In genomic region chr19:23056851-23057707, GRCm38 (mm10) we compare ENCODE assay signal across 9 mouse cellular contexts.
DNase-seq lines count a peak whose midpoint lies in the region; ATAC-seq lines count a peak whose summit lies in the region.
"Had no signal": no experiment of that assay in that cellular context is flagged by ENCODE, and none has a peak within 500 bp of the region (broad histone marks: within the 10 kb centered on the region; RNA-seq: fewer than 3 reads in every experiment).

No protein-coding gene starts in this region.

- ATAC-seq in granulocyte monocyte progenitor cell, adult 5-6 weeks (replicated peaks; ENCODE audit: poor library complexity, severe bottlenecking) = peak; percentile 83
- peak; percentile 85 for ATAC-seq in intestine, embryonic 14.5 days (replicated peaks; ENCODE audit: low FRiP score, low TSS enrichment, low read depth)

- H3K27me3 ChIP-seq in intestine, embryonic 14.5 days (replicated peaks; ENCODE audit: control insufficient read depth, insufficient read depth, low read length) = no peaks in the 10 kb centered on the region

- DNase-seq in adrenal gland, postnatal 14 days = peak; percentile 89
- peak; percentile 71 for DNase-seq in embryo, embryonic 9.5 days (ENCODE audit: extremely low spot score)
- peak; percentile 81 for DNase-seq in intestine, embryonic 14.5 days (ENCODE audit: low spot score)
- peak; percentile 69 to 77 for DNase-seq in left cerebral cortex, adult 8-10 months (ENCODE audit: low spot score in 2 of 2)
- DNase-seq in lung, postnatal 36 days = peak; percentile 94
- DNase-seq in right cerebral cortex, adult 18-20 months = peak; percentile 91
- peak; percentile 61 for DNase-seq in urinary bladder, postnatal 25 days (ENCODE audit: low spot score)

- peak overlapping the region; percentile 54 for H3K4me2 ChIP-seq in intestine, embryonic 14.5 days (ENCODE audit: low read length)

- 3% methylated on average over 32 of the region's 32 CpGs for WGBS in intestine, embryonic 14.5 days

- H3K27ac ChIP-seq in intestine, embryonic 14.5 days (ENCODE audit: low read depth) = peak overlapping the region; percentile 82

- no peaks in the 10 kb centered on the region for H3K36me3 ChIP-seq in intestine, embryonic 14.5 days (ENCODE audit: control insufficient read depth, insufficient read depth, low read length)

- H3K9me3 ChIP-seq in intestine, embryonic 14.5 days (ENCODE audit: control insufficient read depth, low read length) = no peaks in the 10 kb centered on the region

- H3K4me3 ChIP-seq in intestine, embryonic 14.5 days (ENCODE audit: low read depth, low read length) = peak overlapping the region; percentile 23
- H3K4me3 ChIP-seq: erythroblast, embryonic 14.5 days had no signal

- H3K4me1 ChIP-seq in intestine, embryonic 14.5 days (replicated peaks; ENCODE audit: control insufficient read depth, insufficient read depth, low read length) = peaks cover 14% of the 10 kb centered on the region

- H3K9ac ChIP-seq in intestine, embryonic 14.5 days (ENCODE audit: low read length) = peak overlapping the region; percentile 48

Comparison
In these comparisons a context has a peak if more than half of its experiments do, and no peak if none do; other contexts are left out.
1. Peak in every context shown above with its lines: DNase-seq, ATAC-seq, H3K4me3 ChIP-seq and H3K27ac ChIP-seq.